In the genomic region with DNA sequence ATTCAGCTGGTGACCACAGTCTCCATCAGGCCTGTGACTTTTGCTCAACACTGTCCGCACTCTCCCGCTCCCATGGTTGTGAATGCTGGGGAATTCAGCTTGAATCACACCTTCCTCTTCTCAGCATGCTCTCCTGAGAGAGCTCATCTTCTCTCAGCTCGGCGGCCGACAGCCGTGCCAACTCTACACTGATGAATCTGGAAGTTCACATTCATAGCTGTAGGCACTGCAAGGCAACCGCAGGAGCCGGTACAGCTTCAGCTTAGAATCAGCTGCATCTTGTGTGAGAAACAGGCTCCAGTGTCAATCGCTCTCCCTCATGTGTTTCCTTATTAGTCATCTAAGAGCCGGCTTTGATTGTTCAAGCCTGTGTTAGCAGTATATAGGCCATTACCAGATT, we compare ENCODE assay signal across 13 mouse cellular contexts.
A peak's percentile ranks its signal among the peaks of the same experiment; 100 is the strongest.
DNase-seq lines count a peak whose midpoint lies in the region.
"Had no signal": no experiment of that assay in that cellular context is flagged by ENCODE, and none has a peak within 500 bp of the region (broad histone marks: within the 10 kb centered on the region; RNA-seq: fewer than 3 reads in every experiment).

No protein-coding gene starts in this region.

- peak; percentile 78 for DNase-seq in heart, adult 11 months
- DNase-seq in heart, adult 9 months (ENCODE audit: low spot score in 2 of 2) = no peak
- DNase-seq in right cerebral cortex, adult 18-20 months = peak; percentile 83
- no peak for DNase-seq in right cerebral cortex, postnatal 4 days
- DNase-seq in right cerebral cortex, adult 2 months (ENCODE audit: low spot score in 2 of 2) = peak; percentile 69 to 74
- no peak for DNase-seq in cerebellum, adult 8-10 months
- DNase-seq in cerebellum, postnatal 36 days = no peak
- DNase-seq: adrenal gland, postnatal 36 days; B cell, adult 2 months; cerebellum, adult 2 months; gastrocnemius, postnatal 36 days; heart, postnatal 10 days; kidney, adult 11 months had no signal

Comparison
In these comparisons a context has a peak if more than half of its experiments do, and no peak if none do; other contexts are left out.
1. DNase-seq: peak in heart, adult 11 months (single experiment), right cerebral cortex, adult 18-20 months (single experiment) and right cerebral cortex, adult 2 months (2 of 2); none in heart, adult 9 months (0 of 2), right cerebral cortex, postnatal 4 days (single experiment), cerebellum, adult 8-10 months (single experiment) and cerebellum, postnatal 36 days (0 of 2).